Mouse (Mus musculus) cerebellum, adult 8-10 months (tissue): ENCODE results near the gene Slit1.
A peak's percentile ranks its signal among the peaks of the same experiment; 100 is the strongest.

ENCODE experiments used
- DNase-seq: peaks from one replicate; pipeline ENCODE4 v3.0.0; 2022

Gene Slit1

DNA sequence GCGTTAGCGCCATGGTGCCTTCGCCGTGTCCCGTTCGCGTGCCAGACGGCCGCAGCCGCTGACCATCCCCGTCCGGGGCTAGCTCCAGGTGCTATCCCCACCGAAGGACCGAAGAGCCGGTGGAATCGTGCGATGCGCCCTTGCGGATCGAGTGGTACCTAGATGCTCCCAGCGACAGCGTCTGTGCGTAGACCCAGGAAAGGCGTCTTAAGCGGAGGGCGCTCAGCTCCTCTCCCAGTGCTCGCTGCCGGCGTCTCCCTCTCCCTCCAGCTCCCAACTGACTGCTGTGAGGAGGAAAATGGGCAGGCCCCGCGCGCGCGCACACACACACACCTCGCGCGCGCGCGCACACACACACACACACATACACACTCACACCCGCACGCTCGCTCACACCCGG is at the start of gene Slit1:
Slit1 (minus strand) TSS at position 270 of the 400 bp plus-strand sequence.
- no peak for DNase-seq

DNA sequence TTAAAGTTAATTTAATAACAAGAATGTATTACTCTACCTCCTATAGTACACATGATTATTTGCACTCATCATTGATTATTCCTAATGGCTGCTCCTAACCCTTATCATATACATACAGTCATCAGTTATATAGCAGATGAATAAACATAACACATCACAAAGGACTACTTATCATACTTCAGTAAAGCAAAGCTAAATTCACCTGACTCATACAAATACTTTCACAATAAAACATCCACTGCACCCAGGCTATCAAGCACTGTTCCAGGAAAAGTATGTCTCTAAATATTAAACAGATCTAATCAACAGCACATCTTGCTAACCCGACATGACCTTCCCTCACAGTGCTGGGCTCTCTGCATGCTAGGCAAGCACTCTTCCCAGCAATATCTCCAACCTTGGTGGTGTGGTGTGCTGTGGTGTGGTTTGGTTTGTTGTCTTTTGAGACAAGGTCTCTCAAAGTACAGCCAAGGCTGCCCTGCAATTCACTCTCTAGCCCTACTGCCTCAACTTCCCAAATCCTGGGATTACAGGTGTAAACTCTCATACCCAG is 49.5 kb upstream of the Slit1 start:
- DNase-seq: no peak

DNA sequence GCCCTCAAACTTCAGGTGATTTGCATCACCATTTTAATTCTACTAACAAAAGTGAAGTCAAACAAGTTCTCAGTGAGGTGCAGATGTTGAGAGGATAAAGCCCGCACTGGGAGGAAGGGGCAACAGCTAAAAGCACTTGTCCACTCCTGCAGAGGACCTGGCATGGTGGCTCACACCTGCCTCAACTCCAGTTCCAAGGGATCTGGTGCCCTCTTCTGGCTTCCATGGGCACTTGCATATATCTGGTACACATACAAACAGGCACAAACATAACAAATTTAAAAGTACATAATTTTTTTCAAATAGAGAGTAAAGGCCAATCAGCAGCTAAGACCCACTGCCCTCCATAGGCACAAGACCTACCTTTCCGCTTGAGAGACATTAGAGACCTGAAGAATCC is 47.9 kb upstream of the Slit1 start:
- DNase-seq: no peak

DNA sequence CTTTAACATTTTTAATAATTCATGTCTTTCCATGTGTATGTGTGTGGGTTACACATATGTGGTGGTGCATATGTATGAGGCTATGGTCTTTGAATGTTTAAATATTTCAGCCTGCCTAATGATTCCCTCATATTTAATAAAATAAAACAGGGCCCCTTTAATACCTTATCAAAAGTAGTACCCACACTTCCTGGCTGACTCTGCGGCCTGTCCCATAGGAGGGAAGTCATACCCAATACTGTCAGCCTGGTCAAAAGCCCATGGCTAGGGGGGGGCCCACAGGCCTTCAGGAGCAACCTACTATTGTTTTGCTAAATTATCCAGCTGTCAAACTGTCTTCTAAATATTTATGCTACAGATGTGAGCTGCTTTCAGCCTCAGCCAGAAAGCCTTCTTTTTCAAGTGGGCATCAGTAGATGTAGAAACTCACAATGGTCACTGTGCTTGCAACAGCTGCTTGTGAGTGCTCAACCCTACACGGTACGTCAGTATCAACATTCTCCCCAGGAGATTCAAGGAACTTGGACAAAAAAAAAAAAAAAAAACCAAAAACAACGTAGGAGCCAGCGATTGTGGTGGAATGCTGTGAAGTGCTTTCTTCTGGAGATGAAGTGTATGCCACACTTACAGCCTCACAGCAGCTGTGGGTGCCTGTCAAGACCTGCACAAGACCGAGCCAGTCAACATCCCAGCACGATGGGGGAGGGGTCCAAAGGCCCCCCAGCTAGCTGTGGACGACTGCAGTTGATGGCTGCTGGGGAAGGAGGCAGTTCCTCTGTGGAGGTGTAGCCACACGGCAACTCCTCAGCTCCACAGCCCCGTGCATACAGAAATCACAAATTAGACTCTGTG is 45.9 kb upstream of the Slit1 start:
- no peak for DNase-seq

DNA sequence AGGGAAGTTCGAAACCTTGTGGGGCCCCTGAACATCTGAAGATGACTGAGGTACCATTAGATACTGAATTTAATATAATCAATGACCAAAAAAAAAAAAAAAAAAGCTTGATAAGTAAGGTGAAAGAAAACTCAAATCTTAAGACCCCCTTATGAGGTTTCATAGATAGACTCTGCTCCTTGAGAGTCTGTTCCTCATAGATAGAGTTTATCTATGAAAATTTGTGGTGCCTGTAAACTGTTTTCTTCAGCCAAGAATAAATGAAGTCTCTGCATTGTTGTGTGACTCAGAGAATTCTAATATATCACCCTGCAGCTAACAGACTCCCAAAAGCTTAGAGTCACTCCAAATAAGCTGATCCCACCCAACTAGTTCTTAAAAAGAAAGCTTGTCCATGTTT is 43.4 kb upstream of the Slit1 start:
- no peak for DNase-seq

DNA sequence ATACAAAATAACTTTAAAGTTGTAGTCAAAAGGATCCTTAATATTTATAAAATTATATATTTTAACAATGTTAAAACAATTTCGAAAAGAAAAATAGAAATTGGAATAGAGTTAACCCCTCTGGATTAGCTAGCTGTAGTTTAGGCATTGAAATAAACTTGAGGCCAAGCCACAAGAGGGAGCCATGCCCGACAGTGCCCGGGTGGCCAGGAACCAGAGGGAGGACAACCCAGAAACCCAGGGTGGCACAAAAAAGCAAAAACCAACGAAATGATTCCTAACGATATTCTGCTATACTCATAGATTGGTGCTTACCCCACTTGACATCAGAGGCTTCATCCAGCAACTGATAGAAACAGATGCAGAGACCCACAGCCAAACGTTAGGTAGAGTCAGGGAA is 34.0 kb upstream of the Slit1 start:
- peak; percentile 13 for DNase-seq

DNA sequence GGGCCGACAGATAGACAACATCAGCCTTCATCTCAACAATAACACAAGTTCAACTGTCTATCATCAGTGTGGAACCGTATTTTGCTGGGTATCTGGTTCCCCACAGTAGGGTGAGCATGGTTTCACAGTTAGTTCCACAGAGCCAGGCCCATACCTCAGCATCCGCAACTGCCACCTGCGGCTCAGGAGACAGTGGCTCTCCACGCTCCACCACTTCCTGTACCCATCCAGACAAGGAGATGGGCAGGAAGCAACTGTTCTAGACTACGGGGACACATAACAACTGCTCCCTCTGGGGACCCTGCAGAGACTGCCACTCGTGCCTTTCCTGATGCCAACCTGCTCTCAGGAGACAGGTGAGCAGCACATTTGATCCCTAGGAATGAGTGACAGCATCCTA is 25.2 kb upstream of the Slit1 start:
- DNase-seq: no peak

DNA sequence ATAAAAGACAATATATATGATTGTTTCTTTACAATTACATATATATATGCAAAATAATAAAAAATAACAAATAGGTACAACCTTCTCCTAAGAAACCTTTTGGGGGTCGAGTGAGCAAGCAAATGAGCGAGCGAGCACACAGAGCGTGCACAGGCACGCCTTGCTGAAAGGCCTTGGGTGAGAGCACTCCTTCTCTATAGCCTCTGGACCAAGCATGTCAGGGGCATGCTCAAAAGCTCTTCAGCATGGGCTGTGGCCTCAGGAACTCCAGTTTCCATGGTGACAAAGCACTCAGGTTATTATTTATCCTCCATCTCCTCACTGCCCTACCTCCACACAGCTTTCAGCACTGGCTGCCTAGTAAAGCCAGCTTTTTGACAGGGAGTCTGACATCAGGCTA is 23.2 kb upstream of the Slit1 start:
- no peak for DNase-seq

DNA sequence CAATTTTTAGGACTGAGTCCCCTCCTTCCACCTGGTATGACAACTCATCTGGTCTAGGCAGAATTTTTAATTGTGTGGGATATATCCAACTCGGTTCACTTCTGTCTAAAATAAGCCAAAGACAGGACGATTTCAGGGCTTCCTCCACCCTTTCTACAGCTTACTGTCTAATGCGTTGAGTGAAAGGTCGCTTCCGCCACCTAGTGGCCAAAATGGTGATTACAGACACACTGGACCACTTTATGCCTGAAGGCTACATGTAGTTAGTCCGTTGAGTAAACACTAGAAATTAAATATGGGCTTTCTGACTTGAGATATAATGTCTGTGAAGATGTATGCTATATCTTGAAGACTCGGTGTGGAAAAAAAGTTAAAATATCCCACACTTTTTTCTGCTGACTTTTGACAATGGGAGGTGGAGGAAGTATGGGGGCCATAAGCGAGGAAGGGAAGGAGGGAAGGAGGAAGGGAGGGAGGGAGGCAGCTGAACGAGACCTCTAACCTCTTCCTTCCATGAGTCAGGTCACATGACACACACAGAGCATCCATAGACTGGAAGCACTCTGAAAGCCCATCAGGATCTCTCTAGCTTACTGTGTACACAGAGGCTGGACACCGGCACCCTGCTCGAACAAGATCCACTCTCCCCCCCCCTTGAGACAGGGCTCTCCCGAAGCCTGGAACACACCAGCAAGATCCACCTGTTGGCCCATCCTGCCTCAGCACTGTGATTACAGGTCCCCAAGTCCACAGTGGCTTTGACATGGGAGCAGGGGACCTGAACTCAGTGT is 20.6 kb upstream of the Slit1 start:
- DNase-seq: peak; percentile 77

DNA sequence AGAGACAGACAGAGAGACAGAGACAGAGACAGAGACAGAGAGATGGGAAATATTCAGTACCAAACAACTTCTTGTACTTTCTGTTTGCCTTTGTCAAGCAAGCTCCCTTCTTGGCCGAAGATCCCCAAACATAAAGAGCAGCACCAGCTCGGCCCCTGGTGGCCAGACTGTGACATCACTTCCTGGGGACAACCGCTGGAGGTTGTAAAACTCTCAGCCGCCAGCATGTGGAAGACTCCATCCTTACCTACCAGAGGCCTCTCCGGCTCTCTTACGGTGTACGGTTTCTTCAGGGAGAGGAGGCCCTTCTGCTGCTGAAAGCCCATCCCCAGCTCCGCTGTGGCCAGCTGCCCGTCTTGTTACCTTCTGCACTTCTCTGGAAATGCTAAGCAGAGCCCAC is 18.1 kb upstream of the Slit1 start:
- no peak for DNase-seq

DNA sequence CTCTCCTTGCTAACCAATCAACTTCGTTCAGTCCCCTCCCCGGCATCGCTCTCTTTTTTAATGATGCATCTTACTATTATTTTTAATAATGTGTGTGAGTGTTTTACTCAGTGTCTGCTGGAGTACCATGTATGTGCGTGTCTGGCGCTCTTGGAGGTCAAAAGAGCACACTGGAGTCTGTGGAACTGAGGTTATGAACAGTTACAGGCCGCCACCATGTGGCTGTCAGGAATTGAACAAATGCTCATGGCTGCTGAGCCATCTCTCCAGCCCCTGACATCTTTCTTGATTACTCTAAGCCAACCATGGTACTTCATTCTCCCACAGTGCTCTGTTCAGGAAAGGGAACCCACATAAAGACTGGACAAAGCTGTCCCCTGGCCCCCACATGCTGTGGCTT is 16.3 kb upstream of the Slit1 start:
- DNase-seq: no peak

DNA sequence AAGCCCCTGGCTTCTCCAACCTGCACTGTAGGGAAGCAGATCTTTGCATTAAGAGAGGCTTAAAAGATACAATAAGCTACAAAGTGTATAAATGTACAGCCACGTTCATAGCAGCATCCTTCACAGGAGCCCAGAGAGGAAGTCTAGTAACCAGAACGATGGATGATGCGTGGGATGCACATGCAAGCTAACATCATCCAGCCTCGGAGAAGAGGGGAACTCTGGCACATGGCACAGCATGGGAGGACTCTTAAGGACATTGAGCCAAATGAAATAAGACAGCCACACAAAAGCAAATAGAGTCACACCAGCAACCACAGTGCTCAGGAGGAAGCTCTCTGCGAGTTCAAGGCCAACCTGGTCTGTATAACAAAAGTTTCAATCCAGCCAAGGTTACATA is 15.8 kb upstream of the Slit1 start:
- no peak for DNase-seq

DNA sequence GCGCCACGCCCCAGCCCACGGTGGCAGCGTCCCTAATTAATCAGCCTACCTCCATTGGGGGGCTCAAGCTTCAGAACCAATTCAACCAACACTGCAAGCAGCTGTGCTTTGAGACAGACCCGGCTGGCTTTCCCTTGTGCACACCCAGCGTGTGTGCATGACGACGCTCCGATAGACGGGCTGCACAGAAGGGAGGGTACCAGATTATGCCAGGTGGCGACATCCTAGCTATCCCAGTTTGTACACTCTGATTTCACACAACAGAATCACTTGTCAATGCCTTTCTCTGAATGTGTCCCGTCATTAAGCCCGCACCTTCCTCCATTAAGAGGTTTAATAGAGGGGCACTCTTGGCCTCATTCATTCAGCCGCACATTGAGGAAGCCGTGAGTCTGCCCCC is 11.3 kb upstream of the Slit1 start:
- no peak for DNase-seq

DNA sequence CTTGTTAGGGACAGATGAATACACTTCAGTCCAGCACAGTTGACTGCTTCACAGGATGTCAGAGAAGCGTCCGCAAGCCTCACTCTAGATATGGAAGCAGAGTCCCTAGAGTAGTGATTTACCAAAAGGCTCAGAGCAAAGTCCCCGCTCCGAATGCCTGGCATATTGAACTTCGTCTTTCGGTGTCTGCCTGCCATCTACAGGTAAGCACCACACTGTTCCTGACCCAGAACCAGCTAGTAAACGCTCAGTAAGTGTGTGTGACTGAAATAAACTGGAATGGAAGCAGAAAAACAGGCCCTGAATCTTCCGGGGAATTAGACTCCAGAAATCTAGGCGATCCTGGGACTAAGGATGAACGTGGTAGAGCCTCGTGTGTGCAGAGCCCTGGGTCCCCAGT is 8.4 kb upstream of the Slit1 start:
- no peak for DNase-seq

DNA sequence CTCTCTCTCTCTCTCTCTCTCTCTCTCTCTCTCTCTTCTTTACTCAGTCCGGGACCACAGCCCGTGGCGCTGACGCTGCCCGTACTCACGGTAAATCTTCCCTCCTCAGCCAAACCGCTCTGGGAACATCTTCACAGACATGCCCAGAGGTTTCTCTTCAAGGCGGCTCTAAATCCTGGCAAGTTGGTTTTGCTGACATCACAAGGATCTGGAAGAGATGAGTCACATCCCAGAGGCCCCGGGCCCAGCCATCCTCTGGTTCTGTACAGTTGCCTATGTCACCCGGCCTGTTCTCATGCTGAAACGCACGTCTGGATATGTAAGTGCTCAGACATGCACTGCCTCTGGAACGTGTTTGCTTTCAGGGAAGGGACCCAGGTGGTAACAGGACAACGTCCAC is 4.0 kb upstream of the Slit1 start:
- DNase-seq: no peak

DNA sequence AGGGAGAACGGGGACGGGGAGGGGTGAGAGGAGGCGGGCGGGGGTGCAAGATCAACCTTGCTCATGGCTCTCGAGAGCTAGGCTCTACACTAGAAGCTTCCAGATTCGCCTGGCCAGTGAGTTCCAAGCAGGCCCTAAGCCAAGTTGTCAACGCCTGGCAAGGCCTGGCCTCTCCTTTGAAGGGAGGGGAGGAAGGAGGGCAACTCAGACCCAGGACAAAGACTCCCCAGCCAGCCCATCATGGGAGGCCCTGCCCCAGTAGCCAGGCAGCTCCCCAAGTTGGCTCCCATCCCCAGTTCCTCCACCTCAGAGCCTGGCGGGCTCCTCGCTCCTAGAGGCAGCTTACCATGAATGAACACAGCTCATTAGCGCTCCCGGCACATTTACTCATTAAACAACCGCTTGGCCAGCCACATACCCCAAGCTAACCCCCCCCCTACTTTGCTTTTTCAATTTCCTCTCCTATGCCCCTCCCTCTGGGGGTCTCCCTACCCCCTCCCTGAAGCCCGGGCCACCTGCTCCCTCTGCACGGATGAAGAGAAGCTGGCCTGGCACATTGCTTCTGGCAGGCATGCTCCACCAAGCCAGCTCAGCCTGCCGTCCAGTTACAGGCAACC is 2.6 kb upstream of the Slit1 start:
- DNase-seq: peak; percentile 11

DNA sequence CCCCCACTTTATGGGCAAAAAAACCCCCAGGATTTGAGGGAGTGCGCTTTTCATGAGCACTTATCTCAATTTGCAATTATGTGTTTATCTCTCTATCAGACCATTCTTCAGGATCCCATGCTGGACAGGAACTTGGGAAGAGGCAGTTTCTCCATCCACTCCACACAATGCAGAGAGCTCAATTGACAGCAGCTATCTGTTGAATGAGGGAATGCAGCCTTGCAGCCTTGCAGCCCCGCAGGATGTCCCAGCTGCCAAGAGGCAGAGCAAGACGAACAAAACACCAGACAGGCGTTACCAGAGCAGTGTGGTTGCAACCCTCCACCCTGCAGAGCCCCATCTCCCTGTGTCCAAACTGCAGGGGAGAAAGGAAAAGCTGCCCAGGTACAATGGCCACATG is 4.6 kb downstream of the Slit1 start:
- DNase-seq: no peak

DNA sequence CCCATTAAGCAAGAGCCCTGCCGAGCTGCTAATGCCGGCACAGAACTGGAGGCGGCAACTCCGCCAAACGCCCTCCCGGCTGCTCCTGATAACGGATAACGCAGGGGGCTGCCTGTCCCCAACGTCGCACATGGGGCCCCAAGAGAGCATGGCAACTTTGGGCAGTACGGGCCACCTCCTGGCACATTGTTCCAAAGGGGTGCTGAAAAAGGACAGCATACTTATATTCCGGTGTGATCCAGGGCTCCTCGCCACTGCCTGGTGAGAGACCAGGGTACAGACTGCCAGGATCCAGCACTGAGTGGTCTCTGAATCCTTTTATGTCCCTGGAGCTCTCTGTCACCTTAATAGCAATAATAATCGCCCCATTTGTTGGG is 5.0 kb downstream of the Slit1 start:
- DNase-seq: no peak

DNA sequence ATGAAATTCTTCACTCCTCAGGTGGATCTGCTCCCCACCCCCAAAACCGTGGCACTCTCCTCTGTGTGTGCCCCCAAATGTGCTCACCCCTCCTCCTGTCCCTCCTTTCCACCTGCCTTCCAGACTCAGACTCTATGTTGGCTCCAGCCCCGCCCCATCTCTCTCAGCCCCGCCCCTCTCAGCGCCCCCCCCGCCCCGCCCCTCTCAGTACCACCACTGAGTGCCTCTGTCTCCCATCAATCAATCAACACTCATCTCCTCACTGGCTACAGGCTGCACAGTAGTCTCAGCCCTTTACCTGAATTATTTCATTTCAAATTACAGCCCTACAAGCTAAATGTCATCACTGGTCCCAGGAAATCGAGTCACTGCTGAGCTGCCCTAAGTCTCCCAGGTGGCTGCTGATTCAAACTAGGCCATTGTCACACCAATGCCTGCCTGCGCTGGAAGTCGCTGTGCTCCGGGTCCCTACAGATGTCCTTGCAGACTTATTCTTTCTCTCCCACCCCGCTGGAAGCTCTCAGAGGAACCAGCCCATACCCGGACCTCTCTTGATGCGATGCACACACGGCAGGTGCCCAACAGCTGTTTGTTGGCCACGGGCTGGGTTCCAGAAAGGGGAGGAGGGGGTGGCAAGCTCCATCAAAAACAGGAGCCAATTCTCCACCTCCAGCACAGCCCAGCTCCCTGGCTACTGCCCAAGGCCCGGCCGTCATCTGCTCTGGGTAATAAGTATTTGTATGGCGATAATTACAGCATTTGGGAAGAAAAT is 5.6 kb downstream of the Slit1 start:
- no peak for DNase-seq

DNA sequence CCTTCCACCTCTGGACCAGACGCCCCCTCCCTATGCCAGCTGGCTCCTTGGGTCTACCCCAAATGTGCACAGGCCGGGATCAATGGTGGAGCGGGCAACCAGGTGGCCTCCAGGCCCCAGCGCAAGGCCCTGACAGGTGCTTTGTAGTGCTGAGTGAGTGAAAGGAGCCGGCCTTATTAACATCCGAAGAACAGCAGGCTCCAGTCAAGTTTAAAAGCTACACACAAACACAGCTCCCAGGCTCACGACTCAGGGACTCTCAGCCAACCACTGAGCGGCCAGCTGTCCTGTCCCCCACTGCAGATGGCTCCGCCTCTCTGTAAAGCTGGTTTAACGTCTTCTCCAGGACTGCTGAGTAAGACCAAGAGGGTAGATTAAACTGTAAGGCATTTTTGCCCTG is 8.8 kb downstream of the Slit1 start:
- DNase-seq: no peak

DNA sequence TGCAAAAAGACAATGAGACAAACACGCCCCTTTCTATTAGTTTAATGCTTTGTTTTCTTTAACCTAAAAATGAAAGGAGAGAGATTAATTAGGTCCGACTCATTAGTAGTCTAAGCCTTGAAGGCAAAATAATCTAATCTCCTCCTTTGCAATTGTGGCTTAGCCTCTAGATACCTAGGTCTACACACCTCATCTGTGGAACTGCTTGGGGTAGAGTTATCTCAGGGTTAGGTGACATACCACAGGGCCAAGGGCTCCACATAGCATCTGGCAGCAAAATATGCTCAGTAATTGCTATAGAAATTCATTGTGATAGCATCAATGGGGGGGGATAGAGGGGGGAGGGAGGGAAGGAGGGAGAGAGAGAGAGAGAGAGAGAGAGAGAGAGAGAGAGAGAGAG is 18.0 kb downstream of the Slit1 start:
- no peak for DNase-seq

DNA sequence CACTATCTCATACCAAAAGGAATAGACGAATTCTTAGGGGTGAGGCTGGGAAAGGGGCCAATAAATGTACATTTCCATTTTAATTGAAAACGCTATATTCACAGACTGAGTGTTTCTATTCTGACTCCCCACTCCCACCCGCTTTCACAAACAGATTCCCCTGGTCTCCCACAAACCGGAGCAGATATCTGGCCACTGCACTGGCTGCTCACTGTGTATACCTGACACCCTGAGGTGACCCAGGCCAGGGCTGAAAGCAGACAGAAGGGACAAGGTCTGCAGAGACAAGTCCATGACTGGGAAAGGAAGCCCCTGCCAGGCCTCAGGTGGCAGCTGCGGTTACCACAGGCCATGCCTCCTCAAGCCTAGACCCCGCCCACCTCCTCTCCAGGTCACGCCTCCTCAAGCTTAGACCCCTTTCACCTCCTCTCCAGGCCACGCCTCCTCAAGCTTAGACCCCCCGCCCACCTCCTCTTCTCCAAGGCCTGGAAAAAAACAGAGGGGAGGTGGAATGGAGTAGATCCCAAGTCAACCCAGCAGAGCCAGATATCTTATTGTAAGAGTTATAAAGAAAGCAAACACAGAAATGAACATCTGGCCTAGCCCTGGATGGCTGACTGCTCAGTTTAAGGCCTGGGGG is 18.5 kb downstream of the Slit1 start:
- DNase-seq: no peak
